ENCODE assay signal across 28 mouse cellular contexts in genomic region chr7:6244361-6245292, GRCm38 (mm10). TPM values are rescaled to one million over a fixed set of nuclear protein-coding genes. Genes with fewer than 3 reads are reported as not detected.
A peak's percentile ranks its signal among the peaks of the same experiment; 100 is the strongest.
DNase-seq lines count a peak whose midpoint lies in the region; ATAC-seq and TF ChIP-seq lines count a peak whose summit lies in the region.
"Had no signal": no experiment of that assay in that cellular context is flagged by ENCODE, and none has a peak within 500 bp of the region (broad histone marks: within the 10 kb centered on the region; RNA-seq: fewer than 3 reads in every experiment).

No protein-coding gene starts in this region.

- no peak overlapping the region for H3K27ac ChIP-seq in intestine, embryonic 16.5 days (ENCODE audit: low read length)
- H3K27ac ChIP-seq: forebrain, embryonic 12.5 days; hindbrain, embryonic 14.5 days; limb, embryonic 13.5 days; liver, embryonic 15.5 days; stomach, postnatal 0 days had no signal

- peaks cover 57% of the 10 kb centered on the region for H3K4me1 ChIP-seq in E14TG2a.4 (replicated peaks; ENCODE audit: low read depth, low read length)
- no peaks in the 10 kb centered on the region for H3K4me1 ChIP-seq in intestine, embryonic 16.5 days (ENCODE audit: control insufficient read depth, insufficient read depth, low read length)
- H3K4me1 ChIP-seq: forebrain, embryonic 12.5 days; liver, embryonic 15.5 days had no signal

- no peak for ATAC-seq in intestine, embryonic 16.5 days

- no peak overlapping the region for H3K9ac ChIP-seq in intestine, embryonic 16.5 days (ENCODE audit: low read depth, low read length)
- H3K9ac ChIP-seq: forebrain, embryonic 12.5 days; hindbrain, embryonic 14.5 days; limb, embryonic 13.5 days; liver, embryonic 15.5 days had no signal

- H3K27me3 ChIP-seq in E14TG2a.4 (ENCODE audit: insufficient read depth, low read length), result no peaks in the 10 kb centered on the region
- H3K27me3 ChIP-seq in intestine, embryonic 16.5 days (replicated peaks; ENCODE audit: control insufficient read depth, insufficient read depth, low read length), result no peaks in the 10 kb centered on the region
- H3K27me3 ChIP-seq: forebrain, embryonic 12.5 days; limb, embryonic 13.5 days; liver, embryonic 15.5 days had no signal

- peak overlapping the region; percentile 3; the same call in 1 of the 2 replicates for H3K4me3 ChIP-seq in E14TG2a.4 (replicated peaks; ENCODE audit: low read length)
- H3K4me3 ChIP-seq in intestine, embryonic 16.5 days (ENCODE audit: low read length), result no peak overlapping the region
- H3K4me3 ChIP-seq: forebrain, embryonic 12.5 days; limb, embryonic 13.5 days; liver, embryonic 15.5 days had no signal

- H3K36me3 ChIP-seq in E14TG2a.4 (ENCODE audit: insufficient read depth, low read length), result no peaks in the 10 kb centered on the region
- no peaks in the 10 kb centered on the region for H3K36me3 ChIP-seq in intestine, embryonic 16.5 days (ENCODE audit: control insufficient read depth, insufficient read depth, low read length)
- H3K36me3 ChIP-seq: forebrain, embryonic 12.5 days; G1E; limb, embryonic 13.5 days; liver, embryonic 15.5 days had no signal

- no peak for TF ChIP-seq CTCF in E14TG2a.4 (conservative IDR thresholded peaks at IDR 0.05; ENCODE audit: low read length)

- peaks cover 18% of the 10 kb centered on the region for H3K9me3 ChIP-seq in E14TG2a.4 (ENCODE audit: low read length)
- H3K9me3 ChIP-seq in intestine, embryonic 16.5 days (ENCODE audit: control insufficient read depth, low read length), result no peaks in the 10 kb centered on the region
- H3K9me3 ChIP-seq: forebrain, embryonic 12.5 days; G1E; limb, embryonic 13.5 days; liver, embryonic 15.5 days had no signal

- 39% methylated on average over 11 of the region's 11 CpGs for WGBS in intestine, embryonic 16.5 days

- no peak overlapping the region for H3K4me2 ChIP-seq in intestine, embryonic 16.5 days (ENCODE audit: low read depth, low read length)
- H3K4me2 ChIP-seq: forebrain, embryonic 12.5 days; hindbrain, embryonic 14.5 days; limb, embryonic 13.5 days; liver, embryonic 15.5 days had no signal

- DNase-seq in kidney, adult 11 months, result peak; percentile 55
- no peak for DNase-seq in kidney, postnatal 14 days
- DNase-seq in ZHBTc4 (ENCODE audit: low read depth, low spot score), result peak; percentile 58
- DNase-seq in kidney, postnatal 25 days, result peak; percentile 14 to 49
- DNase-seq in spleen, adult 12 weeks (ENCODE audit: low spot score), result no peak
- no peak for DNase-seq in urinary bladder, adult 18-20 months (ENCODE audit: low spot score in 2 of 2)
- DNase-seq: adrenal gland, postnatal 14 days; cerebellum, adult 2 months; cerebellum, postnatal 25 days; gastrocnemius, postnatal 36 days; heart, postnatal 36 days; layer of hippocampus, postnatal 36 days; lung, postnatal 4 days; midbrain, embryonic 14.5 days had no signal

RNA-seq across cellular contexts. Expression of gene Epp13, which starts 7.9 kb away (rescaled TPM):
- not detected in 2 replicates for polyA plus RNA-seq in intestine, embryonic 16.5 days (2015; fragmentation: Nextera tagmentation; extraction: Ambion mirVana)
- polyA plus RNA-seq: cerebellum, adult 2 months; forebrain, embryonic 12.5 days; G1E; heart, embryonic 14.5 days; hindbrain, embryonic 14.5 days; intestine, embryonic 14.5 days; limb, embryonic 13.5 days; liver, embryonic 15.5 days; lung, embryonic 16.5 days; midbrain, embryonic 14.5 days; neural tube, embryonic 11.5 days; small intestine, adult 2 months; stomach, postnatal 0 days had no signal

RNA-seq across cellular contexts. Expression of gene Zscan5b, which starts 22.5 kb away (rescaled TPM):
- not detected in 2 replicates for polyA plus RNA-seq in intestine, embryonic 16.5 days (2015; fragmentation: Nextera tagmentation; extraction: Ambion mirVana)
- polyA plus RNA-seq: cerebellum, adult 2 months; forebrain, embryonic 12.5 days; G1E; heart, embryonic 14.5 days; hindbrain, embryonic 14.5 days; intestine, embryonic 14.5 days; limb, embryonic 13.5 days; liver, embryonic 15.5 days; lung, embryonic 16.5 days; midbrain, embryonic 14.5 days; neural tube, embryonic 11.5 days; small intestine, adult 2 months; stomach, postnatal 0 days; thymus, postnatal 0 days had no signal

RNA-seq across cellular contexts. Expression of gene Zfp667, which starts 41.8 kb away (rescaled TPM):
- 5.1 and 5.4 TPM in 2 replicates for polyA plus RNA-seq in intestine, embryonic 16.5 days (2015; fragmentation: Nextera tagmentation; extraction: Ambion mirVana)

RNA-seq across cellular contexts. Expression of gene Galp, which starts 47.7 kb away (rescaled TPM):
- polyA plus RNA-seq in intestine, embryonic 16.5 days (2015; fragmentation: Nextera tagmentation; extraction: Ambion mirVana), result not detected in 2 replicates
- polyA plus RNA-seq: cerebellum, adult 2 months; forebrain, embryonic 12.5 days; G1E; heart, embryonic 14.5 days; hindbrain, embryonic 14.5 days; intestine, embryonic 14.5 days; limb, embryonic 13.5 days; liver, embryonic 15.5 days; lung, embryonic 16.5 days; midbrain, embryonic 14.5 days; neural tube, embryonic 11.5 days; small intestine, adult 2 months; stomach, postnatal 0 days; thymus, postnatal 0 days had no signal

Comparison
In these comparisons a context has a peak if more than half of its experiments do, and no peak if none do; other contexts are left out.
1. DNase-seq: peak in kidney, adult 11 months (single experiment), ZHBTc4 (single experiment) and kidney, postnatal 25 days (2 of 2); none in kidney, postnatal 14 days (single experiment), spleen, adult 12 weeks (single experiment) and urinary bladder, adult 18-20 months (0 of 2).